Mouse (Mus musculus): ENCODE data around the gene Retreg2. TPM values are rescaled to one million over a fixed set of nuclear protein-coding genes. Genes with fewer than 3 reads are reported as not detected.
A peak's percentile ranks its signal among the peaks of the same experiment; 100 is the strongest.

Retreg2 gene
- total RNA-seq, 1 experiment, result 27.1 TPM

DNA sequence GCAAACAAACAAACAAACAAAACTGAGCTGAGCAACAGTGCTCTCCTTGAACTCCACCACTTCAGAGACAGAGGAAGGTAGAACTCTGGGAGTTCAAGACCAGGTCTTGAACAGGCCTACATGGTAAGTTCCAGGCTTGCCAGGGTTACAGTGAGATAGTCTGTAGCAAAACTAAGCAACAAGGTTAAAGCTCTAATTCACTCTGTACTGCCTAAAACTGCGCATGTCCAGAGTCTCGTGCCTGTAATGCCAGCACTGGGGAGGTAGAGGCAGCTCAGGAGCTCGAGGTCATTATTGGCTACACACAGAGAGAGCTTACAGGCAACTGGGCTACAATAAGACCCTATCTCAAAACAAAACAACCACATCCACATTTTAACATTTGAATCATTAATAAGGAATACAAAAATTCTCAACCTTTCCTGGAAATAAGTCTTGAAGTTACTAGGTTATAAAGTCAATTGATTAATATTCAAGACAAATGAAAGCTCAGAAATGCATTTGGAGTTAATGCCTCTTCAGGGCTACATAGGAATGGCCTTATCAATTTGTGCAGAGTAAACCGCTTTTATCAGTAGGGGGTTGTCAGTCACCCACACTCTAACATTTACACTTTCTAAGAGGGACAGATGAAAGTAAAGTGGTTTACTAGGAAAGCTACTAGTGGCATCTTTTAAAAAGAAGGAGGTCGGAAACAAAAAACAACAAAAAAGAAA is 17.1 kb downstream of the Retreg2 start:
- H3K9me3 ChIP-seq (ENCODE audit: control insufficient read depth, insufficient read depth, low read depth, low read length), result no peaks in the 10 kb centered on the region
- DNase-seq (ENCODE audit: low read depth, low spot score), result no peak
- H3K4me1 ChIP-seq (ENCODE audit: control insufficient read depth in 2 of 2, insufficient read depth in 2 of 2, low read length in 2 of 2, poor library complexity in 1 of 2), result no peaks in the 10 kb centered on the region
- H3K9ac ChIP-seq (ENCODE audit: insufficient read depth, low read depth, low read length, poor library complexity, severe bottlenecking), result no peak overlapping the region
- in situ Hi-C loops (cut with MboI; ENCODE audit: low sequenced_read_pairs in 2 of 2, unreplicated experiment in 2 of 2), result no loop called here
- no peak for TF ChIP-seq CHD2 (IDR thresholded peaks at IDR 0.05; ENCODE audit: low read depth, low read length)
- no peak for TF ChIP-seq HCFC1 (IDR thresholded peaks at IDR 0.05; ENCODE audit: borderline replicate concordance, insufficient read depth, low read length)
- no peak for TF ChIP-seq ZC3H11A (IDR thresholded peaks at IDR 0.05; ENCODE audit: borderline replicate concordance, low read depth, low read length)
- no peaks in the 10 kb centered on the region for H3K36me3 ChIP-seq (ENCODE audit: control insufficient read depth, insufficient read depth, low read length, poor library complexity, severe bottlenecking)
- H3K4me3 ChIP-seq (ENCODE audit: insufficient read depth in 1 of 2, low read depth in 1 of 2, low read length in 2 of 2, poor library complexity in 1 of 2, severe bottlenecking in 1 of 2), result no peak overlapping the region
- no peak overlapping the region for H3K27ac ChIP-seq (ENCODE audit: insufficient read depth, low read depth, low read length, poor library complexity, severe bottlenecking)

DNA sequence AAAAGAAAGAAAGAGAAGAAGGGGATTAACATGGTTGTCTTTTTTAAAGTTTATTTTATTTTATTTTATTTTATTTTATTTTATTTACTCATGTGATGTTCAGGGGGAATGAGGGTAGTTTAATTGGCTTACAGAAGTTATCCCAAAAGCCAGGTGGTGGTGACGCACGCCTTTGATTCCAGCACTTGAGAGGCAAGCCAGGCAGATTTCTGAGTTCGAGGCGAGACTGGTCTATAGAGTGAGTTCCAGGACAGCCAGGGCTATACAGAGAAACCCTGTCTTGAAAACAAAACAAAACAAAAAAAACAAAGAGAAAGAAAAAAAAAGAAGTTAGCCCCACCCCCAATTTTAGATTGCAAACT is 17.7 kb downstream of the Retreg2 start:
- in situ Hi-C loops (cut with MboI; ENCODE audit: low sequenced_read_pairs in 2 of 2, unreplicated experiment in 2 of 2), result no loop called here
- Histone ChIP-seq H3K27ac (ENCODE audit: insufficient read depth, low read depth, low read length, poor library complexity, severe bottlenecking) (no peak overlapping the region), H3K4me3 (ENCODE audit: insufficient read depth in 1 of 2, low read depth in 1 of 2, low read length in 2 of 2, poor library complexity in 1 of 2, severe bottlenecking in 1 of 2) (no peak overlapping the region), H3K4me1 (ENCODE audit: control insufficient read depth in 2 of 2, insufficient read depth in 2 of 2, low read length in 2 of 2, poor library complexity in 1 of 2) (no peaks in the 10 kb centered on the region), H3K9ac (ENCODE audit: insufficient read depth, low read depth, low read length, poor library complexity, severe bottlenecking) (no peak overlapping the region), H3K36me3 (ENCODE audit: control insufficient read depth, insufficient read depth, low read length, poor library complexity, severe bottlenecking) (no peaks in the 10 kb centered on the region), H3K9me3 (ENCODE audit: control insufficient read depth, insufficient read depth, low read depth, low read length) (no peaks in the 10 kb centered on the region)
- DNase-seq (ENCODE audit: low read depth, low spot score), result no peak
- TF ChIP-seq MAFK (IDR thresholded peaks at IDR 0.05; ENCODE audit: insufficient read depth, low read depth, low read length) (no peak), CHD2 (IDR thresholded peaks at IDR 0.05; ENCODE audit: low read depth, low read length) (no peak), ZC3H11A (IDR thresholded peaks at IDR 0.05; ENCODE audit: borderline replicate concordance, low read depth, low read length) (no peak), ZNF384 (IDR thresholded peaks at IDR 0.05; ENCODE audit: low read depth, low read length) (no peak), HCFC1 (IDR thresholded peaks at IDR 0.05; ENCODE audit: borderline replicate concordance, insufficient read depth, low read length) (no peak)

DNA sequence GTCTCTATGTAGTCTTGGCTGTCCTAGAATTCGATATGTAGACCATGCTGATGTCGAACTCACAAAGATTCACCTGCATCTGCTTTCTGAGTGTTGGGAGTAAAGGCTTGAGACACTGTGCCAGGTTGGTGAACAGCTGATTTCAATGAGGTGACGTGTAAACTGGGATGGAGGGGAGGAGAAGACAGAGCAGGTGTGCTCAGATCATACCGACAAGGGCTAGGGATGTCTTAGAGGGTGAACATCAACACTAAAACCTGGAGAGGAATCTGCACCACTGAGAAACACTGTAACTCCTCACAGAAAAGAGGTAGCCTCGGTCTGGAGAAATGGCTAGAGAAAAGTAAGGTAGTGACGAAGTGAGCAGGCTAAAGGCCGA is 25.5 kb downstream of the Retreg2 start:
- H3K9ac ChIP-seq (ENCODE audit: insufficient read depth, low read depth, low read length, poor library complexity, severe bottlenecking), result peak overlapping the region; percentile 35
- in situ Hi-C loops (cut with MboI; ENCODE audit: low sequenced_read_pairs in 2 of 2, unreplicated experiment in 2 of 2), result no loop called here
- H3K27ac ChIP-seq (ENCODE audit: insufficient read depth, low read depth, low read length, poor library complexity, severe bottlenecking), result 0 out of 2 replicates have a peak overlapping the region, but pooled peaks have one; percentile 31
- peaks cover 12% of the 10 kb centered on the region for H3K36me3 ChIP-seq (ENCODE audit: control insufficient read depth, insufficient read depth, low read length, poor library complexity, severe bottlenecking)
- H3K4me1 ChIP-seq (ENCODE audit: control insufficient read depth in 2 of 2, insufficient read depth in 2 of 2, low read length in 2 of 2, poor library complexity in 1 of 2), result peaks cover 0 to 5% of the 10 kb centered on the region in 2 experiments; a peak in 1 of 4 replicates
- H3K4me3 ChIP-seq (ENCODE audit: insufficient read depth in 1 of 2, low read depth in 1 of 2, low read length in 2 of 2, poor library complexity in 1 of 2, severe bottlenecking in 1 of 2), result peak overlapping the region; percentile 53 to 96
- TF ChIP-seq HCFC1 (IDR thresholded peaks at IDR 0.05; ENCODE audit: borderline replicate concordance, insufficient read depth, low read length), result no peak
- TF ChIP-seq MAFK (IDR thresholded peaks at IDR 0.05; ENCODE audit: insufficient read depth, low read depth, low read length), result no peak
- no peak for TF ChIP-seq CHD2 (IDR thresholded peaks at IDR 0.05; ENCODE audit: low read depth, low read length)
- TF ChIP-seq ZC3H11A (IDR thresholded peaks at IDR 0.05; ENCODE audit: borderline replicate concordance, low read depth, low read length), result no peak
- no peak for TF ChIP-seq ZNF384 (IDR thresholded peaks at IDR 0.05; ENCODE audit: low read depth, low read length)
- DNase-seq (ENCODE audit: low read depth, low spot score), result no peak
- no peaks in the 10 kb centered on the region for H3K9me3 ChIP-seq (ENCODE audit: control insufficient read depth, insufficient read depth, low read depth, low read length)

DNA sequence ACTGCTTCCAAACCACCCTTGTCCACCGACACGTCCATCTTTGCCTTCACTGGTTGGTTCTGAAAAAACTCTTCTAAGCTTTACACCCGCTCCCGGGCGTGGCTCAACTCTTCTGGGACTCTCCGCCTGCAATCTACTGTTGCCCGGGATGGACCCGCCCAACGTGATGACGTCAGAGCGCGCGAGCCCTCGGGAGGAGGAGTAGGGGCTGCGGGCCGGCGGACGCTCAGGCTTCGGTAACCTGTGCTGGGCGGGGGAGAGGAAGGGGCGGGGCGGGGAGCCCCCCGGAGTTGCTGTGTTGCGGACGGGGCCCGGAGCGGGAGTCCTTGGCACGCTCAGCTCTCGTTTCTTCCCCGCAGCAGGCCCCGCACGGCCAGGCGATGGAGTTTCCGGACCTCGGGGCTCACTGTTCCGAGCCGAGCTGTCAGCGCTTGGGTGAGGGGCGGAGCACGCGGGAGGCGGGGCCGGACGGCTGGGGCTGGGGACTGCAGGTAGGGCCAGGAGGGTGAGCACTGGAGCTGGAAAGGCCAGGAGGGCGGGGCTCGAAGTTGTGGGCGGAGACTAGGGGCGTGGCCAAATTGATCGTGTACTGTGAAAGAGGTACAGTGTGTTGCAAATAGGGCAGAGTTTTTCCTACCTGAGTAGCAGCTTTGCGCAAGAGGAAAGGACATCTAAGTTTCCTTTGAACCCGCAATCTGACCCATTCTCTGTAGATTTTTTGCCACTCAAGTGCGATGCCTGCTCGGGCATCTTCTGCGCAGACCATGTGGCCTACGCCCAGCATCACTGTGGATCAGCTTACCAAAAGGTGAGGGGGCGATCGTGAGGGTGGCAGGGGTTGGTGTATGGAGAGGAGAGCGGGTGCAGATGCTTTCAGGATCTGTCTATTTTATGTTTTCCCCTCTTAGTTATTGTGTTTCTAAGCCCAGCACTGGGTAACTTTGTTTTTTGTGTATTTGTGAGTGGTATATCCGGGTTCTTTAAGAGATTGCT is 26.2 kb downstream of the Retreg2 start, which contains the start of gene Zfand2b:
TSS of gene Zfand2b (plus strand) at position 175 of the 993 bp plus-strand sequence.
- H3K9me3 ChIP-seq (ENCODE audit: control insufficient read depth, insufficient read depth, low read depth, low read length), result no peaks in the 10 kb centered on the region
- H3K4me1 ChIP-seq (ENCODE audit: control insufficient read depth in 2 of 2, insufficient read depth in 2 of 2, low read length in 2 of 2, poor library complexity in 1 of 2), result peaks cover 0 to 5% of the 10 kb centered on the region in 2 experiments; a peak in 1 of 4 replicates
- in situ Hi-C loops (cut with MboI; ENCODE audit: low sequenced_read_pairs in 2 of 2, unreplicated experiment in 2 of 2), result no loop called here
- 0 out of 2 replicates have a peak, but pooled peaks have one; percentile 5 for TF ChIP-seq CHD2 (IDR thresholded peaks at IDR 0.05; ENCODE audit: low read depth, low read length)
- no peak for TF ChIP-seq ZC3H11A (IDR thresholded peaks at IDR 0.05; ENCODE audit: borderline replicate concordance, low read depth, low read length)
- TF ChIP-seq ZNF384 (IDR thresholded peaks at IDR 0.05; ENCODE audit: low read depth, low read length), result peak; percentile 50; the same call in 1 of the 2 replicates
- no peak for TF ChIP-seq HCFC1 (IDR thresholded peaks at IDR 0.05; ENCODE audit: borderline replicate concordance, insufficient read depth, low read length)
- TF ChIP-seq MAFK (IDR thresholded peaks at IDR 0.05; ENCODE audit: insufficient read depth, low read depth, low read length), result no peak
- H3K4me3 ChIP-seq (ENCODE audit: insufficient read depth in 1 of 2, low read depth in 1 of 2, low read length in 2 of 2, poor library complexity in 1 of 2, severe bottlenecking in 1 of 2), result peak within 1 kb of the TSS; percentile 91 to 96
- DNase-seq (ENCODE audit: low read depth, low spot score), result peak; percentile 98
- H3K9ac ChIP-seq (ENCODE audit: insufficient read depth, low read depth, low read length, poor library complexity, severe bottlenecking), result peak within 1 kb of the TSS; percentile 75
- 0 out of 2 replicates have a peak within 1 kb of the TSS, but pooled peaks have one; percentile 31 for H3K27ac ChIP-seq (ENCODE audit: insufficient read depth, low read depth, low read length, poor library complexity, severe bottlenecking)
- H3K36me3 ChIP-seq (ENCODE audit: control insufficient read depth, insufficient read depth, low read length, poor library complexity, severe bottlenecking), result peaks cover 13% of the 10 kb centered on the region
